Mouse (Mus musculus) retina, postnatal 7 days (tissue): ENCODE data around the gene Stard3.
A peak's percentile ranks its signal among the peaks of the same experiment; 100 is the strongest.

Experiments
- DNase-seq: peaks from one replicate; pipeline ENCODE4 v3.0.0-alpha.2; 2012; ENCODE audit warnings: low read depth, low spot score

Gene Stard3

DNA sequence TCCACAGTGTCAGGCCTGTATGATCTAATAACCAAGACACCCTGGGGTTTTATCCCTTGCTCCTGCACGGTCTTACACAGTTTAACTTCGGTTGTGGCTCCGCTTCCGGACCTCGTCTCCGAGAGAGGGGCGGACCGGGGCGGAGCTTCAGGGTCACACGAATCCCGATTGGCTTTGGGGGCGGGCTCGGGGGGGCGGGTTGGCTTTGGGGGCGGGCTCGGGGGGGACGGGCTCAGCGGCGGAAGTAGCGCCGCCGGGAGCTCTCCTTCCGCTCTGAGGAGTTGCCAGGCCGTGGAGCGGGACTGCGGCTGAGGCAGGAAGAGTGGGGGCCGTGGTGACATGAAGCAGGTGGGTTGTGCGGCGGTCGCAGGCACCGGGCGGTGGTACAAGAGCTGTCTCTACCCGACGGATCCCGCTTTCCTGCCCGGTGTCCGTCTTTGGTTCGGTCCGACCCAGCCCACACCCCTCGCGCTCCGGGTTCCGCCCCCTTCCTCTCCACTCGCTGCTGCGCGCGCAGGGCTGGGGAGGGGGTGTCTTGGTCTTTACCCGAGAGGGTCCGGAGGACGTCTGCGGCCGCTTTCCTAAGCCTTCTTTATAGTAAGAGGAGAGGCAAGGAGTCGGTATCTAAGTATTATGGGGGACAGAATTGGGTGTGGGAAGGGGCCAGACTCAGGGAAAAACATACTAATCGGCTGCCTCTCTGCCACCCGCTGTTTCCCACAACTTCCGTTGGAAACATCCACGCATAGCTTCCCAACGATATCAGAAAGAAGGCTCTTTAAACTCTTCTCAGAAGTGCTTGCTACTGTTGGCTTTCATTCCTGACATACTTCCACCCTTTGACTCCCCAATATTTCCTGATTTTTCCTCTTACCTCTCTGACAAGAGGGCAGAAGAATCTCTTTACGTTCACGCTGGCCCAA lies at the start of gene Stard3:
Stard3 (plus strand) TSS at position 208 of the 923 bp plus-strand sequence.
- peak; percentile 84 for DNase-seq

DNA sequence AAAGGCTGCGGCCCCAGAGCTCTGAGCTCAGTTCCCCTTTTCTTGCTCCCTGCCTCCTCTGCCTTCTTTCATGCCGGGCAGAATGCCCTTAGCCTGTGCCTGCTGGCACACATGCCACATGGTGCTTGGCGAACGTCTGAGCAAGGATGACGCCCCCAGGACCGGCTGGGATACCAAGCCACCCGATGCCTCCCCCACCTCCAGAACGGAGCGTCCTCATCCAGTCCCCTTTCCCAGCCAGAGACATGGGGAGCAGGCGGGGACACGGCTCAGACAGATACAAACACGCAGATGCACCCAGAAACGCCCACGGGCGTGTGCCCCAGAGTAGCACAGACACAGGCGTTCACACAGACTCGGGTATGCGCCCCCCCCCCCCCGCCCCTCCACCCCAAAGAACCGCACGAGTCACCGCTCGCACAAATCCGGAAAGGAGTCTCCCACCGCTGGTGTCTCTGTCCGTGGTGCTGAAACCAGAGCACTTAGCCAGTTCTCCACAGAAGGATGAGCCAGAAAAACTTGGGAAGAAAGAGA lies 44.3 kb upstream of the Stard3 start:
- no peak for DNase-seq

DNA sequence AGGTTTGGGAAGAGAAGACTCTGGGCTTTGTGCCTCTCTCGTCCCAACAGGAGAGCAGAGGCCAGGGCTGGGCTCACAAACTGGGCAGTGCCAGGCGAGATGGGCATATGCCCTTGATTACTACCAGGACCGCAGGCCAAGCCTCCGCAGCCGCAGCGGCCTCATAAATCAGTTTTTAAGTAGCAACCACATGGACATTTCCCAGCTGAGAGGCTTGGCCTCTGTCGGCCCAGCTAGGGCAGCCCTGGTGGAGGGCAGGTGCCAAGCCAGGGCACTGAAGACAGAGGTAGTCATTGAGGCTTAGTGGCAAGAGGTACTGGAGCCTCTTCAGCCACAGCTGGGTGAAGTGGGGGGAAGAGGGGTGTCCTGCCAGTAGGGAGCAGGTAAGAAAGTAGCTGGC lies 40.7 kb upstream of the Stard3 start:
- no peak for DNase-seq

DNA sequence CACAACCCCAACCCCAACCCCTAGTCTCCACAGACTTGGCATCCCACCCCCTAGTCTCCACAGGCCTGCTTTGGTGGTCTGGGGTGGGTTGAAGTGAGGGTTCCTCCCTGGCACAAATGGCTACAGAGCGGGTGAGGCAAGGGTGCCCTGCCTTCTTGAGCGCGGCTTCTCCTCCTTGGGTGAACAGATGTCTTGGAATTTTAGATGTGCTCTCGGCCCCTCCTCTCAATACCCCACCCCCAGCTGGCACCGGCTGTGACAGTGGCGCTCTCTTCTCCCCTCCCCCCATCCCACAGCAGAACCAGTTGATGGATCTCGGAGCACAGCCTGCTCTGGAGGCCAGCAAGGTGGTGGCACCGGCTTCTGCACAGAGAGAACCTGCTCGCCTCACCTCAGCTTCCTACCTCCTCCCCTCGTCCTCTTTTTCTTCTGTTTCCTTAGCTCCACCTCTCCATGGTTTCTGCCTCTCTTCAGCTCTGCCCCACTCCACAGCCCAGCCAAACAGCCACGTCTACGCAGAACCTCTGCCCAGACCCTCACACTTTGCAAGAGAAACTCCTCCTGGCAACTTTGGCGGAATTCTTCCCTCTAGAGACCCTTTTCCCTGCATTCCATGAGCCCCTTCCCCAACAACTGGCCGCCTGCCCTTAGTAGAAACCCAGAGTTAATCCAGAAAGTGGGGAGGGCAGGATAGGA lies 39.6 kb upstream of the Stard3 start:
- no peak for DNase-seq

DNA sequence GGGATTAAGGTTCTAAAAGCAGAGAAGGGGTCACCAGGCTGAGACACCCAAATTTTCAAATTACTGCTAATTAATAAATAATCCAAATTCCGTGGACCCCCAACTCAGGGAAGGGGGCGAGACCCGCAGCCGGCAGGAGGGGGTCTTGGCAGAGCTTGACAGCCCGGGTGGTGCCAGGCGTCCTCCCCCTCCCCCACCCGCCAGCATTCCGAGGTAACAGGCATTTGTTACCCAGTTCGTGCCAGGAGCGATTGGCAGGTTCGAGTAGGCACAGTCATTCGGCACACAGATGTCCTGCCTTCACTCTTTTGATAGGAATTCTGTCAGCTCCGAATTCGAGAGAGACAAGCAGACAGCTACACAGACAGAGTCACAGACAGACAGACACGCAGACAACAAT lies 39.0 kb upstream of the Stard3 start:
- no peak for DNase-seq

DNA sequence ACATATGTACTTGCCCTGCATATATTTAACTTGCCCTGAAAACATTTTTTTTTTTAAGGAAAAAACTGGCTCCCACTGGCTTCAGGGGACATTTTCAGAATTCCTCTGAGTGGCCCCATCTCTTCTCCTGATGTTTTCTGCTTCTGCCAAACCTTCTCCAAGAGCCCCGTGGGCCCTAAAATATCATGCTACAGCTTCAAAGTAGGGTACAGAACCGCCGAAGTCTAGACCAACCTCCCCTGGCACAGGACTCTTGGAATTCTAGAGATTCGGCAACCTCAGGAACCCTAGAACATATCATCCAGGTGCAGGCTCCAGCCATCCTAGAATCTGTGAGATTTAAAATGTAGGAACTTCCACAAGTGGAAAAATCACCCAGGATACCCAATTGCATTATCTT lies 38.6 kb upstream of the Stard3 start:
- DNase-seq = no peak

DNA sequence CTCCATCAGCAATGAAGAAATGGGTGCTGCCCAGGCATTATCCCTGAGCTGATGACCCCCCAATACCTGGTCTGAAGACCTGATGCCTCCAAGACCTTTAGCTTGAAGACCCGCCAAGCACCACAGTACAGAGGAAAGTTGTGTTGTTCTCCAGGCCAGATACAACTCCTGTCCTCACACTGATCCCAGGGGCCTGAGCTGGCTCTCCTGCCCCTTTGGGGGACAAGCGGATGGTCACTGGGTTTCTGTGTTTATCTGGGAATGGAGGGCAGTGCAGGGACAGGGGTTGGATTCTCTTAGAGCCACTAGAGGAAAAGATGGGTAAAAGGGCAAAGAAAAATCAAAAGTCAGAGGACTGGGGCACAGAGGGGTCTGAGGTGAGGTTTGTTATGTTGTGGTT lies 38.2 kb upstream of the Stard3 start:
- DNase-seq = no peak

DNA sequence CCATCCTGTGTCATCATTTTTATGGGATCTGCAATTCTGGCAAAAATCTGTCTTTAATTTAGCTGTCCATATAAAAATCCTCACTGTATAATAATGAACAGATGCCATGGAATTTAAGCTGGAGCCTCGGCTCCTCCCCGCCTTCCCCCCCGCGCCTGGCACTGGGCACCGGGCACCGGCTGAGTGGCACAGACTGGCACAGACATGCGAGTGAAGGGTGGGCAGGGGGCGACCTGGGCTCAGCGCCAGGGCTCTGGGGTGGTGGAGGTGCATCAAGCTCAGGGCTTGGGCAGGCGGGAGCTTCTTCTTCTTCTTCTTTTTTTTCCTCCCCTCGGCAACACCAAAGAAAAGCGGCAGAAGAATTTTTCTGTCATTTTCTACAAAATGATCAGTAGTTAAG lies 37.8 kb upstream of the Stard3 start:
- DNase-seq = no peak

DNA sequence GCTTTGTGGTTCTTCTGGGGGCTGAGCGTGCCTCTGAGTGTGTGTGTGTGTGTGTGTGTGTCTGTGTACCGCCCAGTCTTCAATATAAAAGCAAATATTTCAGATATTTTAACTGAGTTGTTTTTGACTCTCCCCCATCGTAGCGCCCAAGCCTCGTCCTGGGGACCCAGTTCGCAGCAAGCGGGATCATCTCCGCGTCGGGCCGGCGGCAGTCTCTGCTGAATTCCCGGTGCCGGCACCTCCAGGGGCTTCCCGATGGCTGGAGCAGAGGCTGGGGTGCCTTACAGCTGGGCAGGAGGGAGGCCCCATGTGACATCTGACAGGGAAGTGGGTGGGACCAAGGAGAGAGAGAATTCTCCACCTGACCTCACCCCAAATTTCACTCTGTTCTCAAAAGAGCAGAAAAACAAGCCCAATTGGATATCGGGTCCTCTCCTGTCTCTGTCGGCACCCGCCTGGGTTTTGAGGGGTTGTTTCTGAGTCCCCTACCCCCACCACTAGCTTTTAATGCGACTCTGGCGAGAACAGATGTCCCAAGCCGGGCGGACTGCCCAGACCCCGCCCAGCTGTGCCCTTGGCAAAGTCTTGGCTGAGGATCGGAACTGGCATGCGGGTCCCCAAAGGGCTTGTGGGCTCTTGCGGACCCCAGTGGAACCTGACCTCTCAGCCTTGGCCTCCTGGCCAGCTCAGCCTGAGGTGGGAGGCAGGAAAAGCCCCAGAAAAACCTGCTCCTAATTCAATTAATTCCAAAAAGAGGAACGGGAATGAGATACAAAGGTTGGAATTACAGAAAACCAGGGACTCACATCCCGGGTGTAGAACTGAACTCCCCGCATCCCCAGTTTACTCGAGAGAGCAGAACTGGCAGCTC lies 37.1 kb upstream of the Stard3 start:
- DNase-seq = no peak

DNA sequence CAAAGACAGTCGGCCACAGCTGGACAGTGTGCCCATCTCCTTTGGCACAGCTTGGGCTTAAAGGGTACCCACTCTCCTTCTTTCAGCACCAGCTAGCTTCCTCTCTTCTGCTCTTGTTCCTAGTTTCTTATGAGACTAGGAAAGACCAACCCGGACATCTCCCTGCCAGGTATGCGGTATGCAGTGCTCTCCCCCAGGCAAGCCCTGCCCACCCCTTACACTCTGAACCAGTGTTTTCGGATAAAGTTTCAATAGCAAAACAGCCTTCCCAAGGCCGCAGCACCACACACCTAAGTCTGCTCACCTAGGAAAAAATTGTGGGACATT lies 36.5 kb upstream of the Stard3 start:
- no peak for DNase-seq

DNA sequence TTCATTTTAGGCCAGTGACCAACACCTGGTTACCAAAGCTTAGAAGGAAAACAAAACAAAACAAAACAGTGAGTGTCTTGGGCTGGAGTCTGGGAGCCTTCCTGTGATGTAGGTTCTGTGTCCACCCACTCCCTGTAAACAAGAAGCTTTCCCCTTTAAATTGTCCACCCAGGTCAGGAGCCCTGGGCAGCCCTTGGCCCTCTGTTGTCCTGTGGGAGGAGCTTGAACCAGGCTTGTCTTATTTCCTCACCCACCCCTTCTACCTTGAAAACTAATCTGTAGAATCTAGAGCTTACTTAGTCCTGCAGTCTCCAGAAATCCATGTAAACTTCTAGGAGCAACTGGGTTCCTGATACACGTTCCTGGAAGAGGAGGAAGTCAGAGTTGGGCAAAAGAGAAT lies 36.0 kb upstream of the Stard3 start:
- DNase-seq = no peak

DNA sequence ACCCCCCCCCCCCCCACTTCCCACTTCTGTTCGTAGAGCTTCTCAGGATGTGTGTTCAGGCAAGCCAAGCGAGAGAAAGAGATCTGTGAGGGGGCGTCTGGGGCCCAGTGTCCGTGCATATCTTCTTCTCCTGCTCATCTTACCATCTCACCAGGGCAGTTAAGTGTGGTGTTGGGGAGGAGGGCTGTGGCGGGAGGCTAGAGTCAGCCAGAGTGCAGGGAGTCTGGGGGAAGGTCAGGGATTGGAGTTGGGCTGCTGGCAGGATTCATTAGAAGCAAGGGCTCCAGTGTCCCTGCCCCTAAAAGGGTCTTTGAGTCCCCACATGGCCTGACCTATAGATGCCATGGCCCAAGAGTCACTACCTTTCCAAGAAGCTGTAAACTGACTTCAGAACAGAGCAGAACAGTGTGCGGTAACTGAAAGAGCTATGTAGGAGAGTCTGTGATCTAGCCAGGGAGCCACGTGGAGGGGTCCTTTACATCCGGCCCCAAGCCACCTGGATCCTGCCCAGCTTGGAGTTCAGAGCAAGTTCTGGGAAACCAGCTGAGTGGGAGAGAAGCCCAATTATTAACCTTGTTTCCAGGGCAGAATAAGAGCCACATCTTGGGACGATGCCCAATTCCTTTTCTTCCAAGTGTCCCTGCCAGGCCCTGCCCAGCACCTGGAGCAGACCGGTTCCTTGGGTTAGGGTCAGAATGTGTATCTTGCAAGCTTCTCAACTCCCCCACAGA lies 34.9 kb upstream of the Stard3 start:
- no peak for DNase-seq

DNA sequence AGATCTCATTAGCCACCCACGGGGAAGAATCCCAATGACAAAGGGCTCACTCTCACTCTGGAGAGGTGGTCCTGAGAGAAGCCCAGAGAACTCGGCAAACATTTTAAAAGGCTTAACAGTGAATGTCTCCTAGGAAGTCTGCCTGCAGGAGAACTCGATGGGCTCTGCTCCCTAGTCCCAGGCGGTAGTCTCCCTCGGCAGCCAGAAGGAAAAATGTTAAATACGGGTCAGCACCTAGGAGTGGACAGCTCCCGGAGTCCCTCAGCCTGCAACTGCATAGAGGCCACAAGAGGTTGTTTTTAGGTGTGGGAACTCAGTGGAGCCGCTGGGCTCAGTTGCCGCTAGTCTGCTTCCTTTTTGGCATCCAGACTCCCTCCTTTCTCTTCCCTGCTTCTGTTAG lies 34.2 kb upstream of the Stard3 start:
- DNase-seq = no peak

DNA sequence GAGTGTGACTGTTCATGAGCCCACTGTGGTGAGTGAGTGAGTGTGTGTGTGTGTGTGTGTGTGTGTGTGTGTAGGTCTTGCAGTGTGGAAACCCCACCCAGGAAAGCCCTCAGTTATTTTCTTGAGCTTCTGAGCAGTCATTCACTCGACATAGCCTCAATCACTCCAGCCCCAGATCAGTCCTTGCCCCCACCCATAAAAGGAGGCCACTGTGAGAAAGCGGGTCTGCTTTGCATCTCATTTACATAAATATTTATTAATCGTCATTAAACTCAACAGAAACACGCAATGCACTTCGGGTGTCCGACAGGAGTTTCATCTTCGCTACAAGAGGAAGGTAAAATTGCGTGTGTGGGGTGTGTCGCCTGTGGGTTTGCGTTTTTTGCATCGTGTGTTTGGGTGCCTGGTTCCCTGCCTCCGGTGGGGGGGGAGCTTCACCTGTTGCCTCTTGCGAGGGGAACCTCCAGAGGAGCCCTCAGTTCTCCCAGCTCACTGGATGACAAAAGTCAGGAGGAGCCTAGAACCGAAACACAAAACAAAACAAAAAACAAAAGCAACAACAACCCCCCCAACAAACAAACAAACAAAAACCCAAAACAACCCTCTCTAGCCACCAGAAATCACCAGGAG lies 32.9 kb upstream of the Stard3 start:
- no peak for DNase-seq

DNA sequence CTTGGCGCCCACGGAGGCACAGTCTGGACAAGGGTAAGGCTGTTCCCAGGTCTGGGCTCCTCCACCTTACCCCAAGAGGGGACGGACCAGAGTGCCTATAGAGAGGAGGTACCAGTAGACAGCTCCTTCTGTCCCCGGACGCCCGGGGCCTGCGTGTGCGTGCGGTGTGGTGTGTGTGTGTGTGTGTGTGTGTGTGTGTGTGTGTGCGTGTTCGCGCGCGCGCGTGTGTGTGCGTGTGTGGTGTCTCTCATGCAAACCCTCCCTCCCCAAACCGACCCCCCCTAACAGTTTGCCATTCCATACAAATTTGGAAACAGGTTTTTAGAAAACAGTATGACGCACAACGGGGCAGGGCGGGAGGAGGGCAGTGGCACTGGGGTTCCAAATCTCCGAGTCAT lies 32.3 kb upstream of the Stard3 start:
- no peak for DNase-seq

DNA sequence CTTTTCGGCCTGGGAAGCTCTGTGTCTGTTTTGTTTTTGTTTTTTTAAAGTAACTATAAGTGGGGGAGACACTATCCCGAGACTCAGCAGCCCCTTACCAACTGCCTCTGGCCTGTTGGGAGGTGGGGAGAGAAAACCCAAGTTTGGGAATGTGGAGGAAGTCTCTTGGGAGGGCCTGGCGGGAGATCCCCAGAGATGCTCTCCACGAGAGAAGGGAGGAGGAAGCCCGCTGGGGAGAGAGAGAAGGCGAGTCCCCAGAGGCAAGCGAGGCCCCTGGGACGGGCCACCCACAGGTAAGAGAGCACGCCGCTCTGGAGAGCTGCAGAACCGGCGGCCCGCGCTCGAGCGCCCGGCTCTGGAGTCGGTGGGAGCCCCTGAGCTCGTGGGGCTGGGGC lies 31.4 kb upstream of the Stard3 start:
- no peak for DNase-seq

DNA sequence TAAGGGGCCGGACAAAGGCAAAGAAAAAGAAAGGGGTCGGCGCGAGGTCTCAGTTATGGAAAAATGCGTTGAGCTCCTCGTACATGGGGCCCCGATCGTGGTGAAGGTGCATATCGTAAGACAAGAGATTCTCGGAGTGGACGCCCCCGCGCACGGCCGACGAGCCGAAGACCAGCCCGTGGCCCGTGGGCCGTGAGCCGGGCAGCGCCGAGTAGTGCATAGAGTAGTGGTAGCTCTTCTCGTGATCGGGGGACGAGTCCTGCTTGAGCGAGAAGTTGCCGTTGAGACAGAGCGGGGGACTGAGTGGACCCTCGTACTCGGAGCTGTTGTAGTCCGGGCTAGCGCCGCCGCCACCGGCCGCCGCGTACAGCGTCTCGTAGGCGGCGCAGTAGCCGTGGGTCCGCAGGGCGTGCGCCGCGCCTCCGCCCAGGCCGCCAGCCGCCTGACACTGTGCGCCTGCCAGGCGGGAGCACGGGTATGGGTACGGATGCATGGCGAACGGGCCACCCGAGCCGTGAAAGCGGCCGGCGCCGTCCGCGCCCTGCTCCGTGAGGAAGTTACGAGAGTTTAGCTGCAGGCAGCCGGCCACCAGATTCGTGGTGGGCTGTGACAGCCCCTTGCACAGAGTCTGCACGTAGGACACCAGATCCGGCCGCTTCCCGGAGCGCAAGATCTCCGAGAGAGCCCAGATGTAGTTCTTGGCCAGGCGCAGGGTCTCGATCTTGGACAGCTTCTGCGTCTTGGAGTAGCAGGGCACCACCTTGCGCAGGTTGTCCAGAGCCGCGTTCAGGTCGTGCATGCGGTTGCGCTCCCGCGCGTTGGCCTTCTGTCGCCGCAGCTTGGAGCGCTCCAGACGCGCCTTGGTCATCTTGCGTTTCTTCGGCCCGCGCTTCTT lies 30.8 kb upstream of the Stard3 start:
- no peak for DNase-seq

DNA sequence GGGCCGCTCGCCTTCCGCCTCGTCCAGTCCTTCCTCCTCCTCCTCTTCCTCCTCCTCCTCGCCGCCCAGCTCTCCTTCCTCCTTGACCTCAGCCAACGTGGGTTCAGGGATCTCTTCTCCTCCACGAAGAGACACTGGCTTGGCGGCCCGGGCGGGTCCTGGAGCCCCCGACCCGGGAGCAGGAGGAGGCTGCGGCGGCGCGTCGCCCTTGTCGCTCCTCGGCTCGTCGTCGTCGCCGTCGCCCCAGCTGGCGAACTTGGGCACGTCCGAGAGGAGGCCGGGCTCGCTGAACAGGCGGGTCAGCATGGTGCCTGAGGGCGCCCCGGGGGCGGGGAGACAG lies 30.2 kb upstream of the Stard3 start:
- DNase-seq = no peak

DNA sequence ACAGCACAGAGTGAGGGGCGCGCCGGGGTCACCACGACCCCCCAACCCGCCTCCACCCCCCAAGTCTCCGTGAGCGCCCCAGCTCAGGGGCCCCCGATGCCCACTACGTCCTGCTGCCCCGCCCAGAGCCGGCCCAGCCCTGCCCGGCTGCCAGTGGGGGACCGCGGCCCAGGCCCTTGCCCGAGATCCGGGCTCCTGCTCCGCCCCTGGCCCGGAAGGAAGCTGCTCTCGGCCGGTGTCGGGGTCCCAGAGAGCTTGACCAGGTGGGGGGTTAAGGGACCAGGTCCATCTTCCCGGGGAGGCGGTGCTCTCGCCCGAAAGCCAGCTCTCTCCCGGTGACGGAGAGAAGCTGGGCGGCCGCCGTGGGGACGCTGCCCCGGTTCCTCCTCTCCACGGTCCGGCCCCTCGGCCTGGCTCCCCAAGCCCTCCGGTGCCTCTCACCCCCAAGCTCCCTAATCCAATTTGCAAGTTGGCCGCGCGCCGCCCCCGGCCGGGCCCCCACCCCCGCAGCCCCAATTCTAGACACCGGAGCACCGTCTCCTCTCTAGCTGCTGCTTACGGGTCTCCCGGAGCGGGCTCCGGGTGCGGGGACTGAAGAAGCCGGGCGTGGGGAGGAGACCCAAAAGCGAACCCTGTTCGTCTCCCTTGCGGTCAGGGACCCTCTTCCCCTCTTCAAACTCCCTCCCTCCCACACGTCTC lies 29.6 kb upstream of the Stard3 start:
- no peak for DNase-seq
